Mouse (Mus musculus) heart, adult 2 months (tissue): Measurements from ENCODE around the gene Snw1. TPM values are rescaled to one million over a fixed set of nuclear protein-coding genes. Genes with fewer than 3 reads are reported as not detected.
A peak's percentile ranks its signal among the peaks of the same experiment; 100 is the strongest.

Experiments
- DNase-seq, 2 experiments: peaks; one replicate each; pipeline ENCODE4 v3.0.0; 2021
- H3K27ac ChIP-seq: fragments of 200-600 bp; 2 replicates; pipeline ENCODE4 v1.8.1; 2022
- H3K27me3 ChIP-seq: fragments of 200-500 bp; 2 replicates; pipeline ENCODE4 v1.6.1; 2012; ENCODE audit warnings: mild to moderate bottlenecking, low read length, inconsistent platforms, mixed read lengths; ENCODE audit not compliant: control insufficient read depth, insufficient read depth
- H3K36me3 ChIP-seq: fragments of 200-500 bp; 2 replicates; pipeline ENCODE4 v1.6.1; 2012; ENCODE audit warnings: low read length, inconsistent platforms; ENCODE audit not compliant: control insufficient read depth, insufficient read depth
- H3K4me1 ChIP-seq: fragments of 200-500 bp; 2 replicates; pipeline ENCODE4 v1.6.1; 2011; ENCODE audit warnings: low read length; ENCODE audit not compliant: control insufficient read depth, insufficient read depth
- H3K4me3 ChIP-seq: fragments of 200-600 bp; 2 replicates; pipeline ENCODE4 v1.8.1; 2022
- H3K79me2 ChIP-seq: fragments of 200-500 bp; replicated peaks from 2 replicates; pipeline ENCODE4 v1.6.1; 2012; ENCODE audit warnings: mild to moderate bottlenecking, inconsistent platforms, low read length, moderate library complexity, mixed read lengths; ENCODE audit not compliant: control insufficient read depth, insufficient read depth
- H3K9ac ChIP-seq: fragments of 200-500 bp; 2 replicates; pipeline ENCODE4 v1.6.1; 2012; ENCODE audit warnings: low read depth, mild to moderate bottlenecking, control low read depth, inconsistent platforms, low read length, mixed read lengths
- CTCF ChIP-seq: fragments of 200-600 bp; IDR thresholded peaks from 2 replicates; pipeline ENCODE4 v1.8.1; 2022; ENCODE audit warnings: antibody characterized with exemption, mild to moderate bottlenecking, moderate library complexity
- EP300 ChIP-seq: fragments of 200-500 bp; IDR thresholded peaks from 2 replicates; pipeline ENCODE4 v1.6.1; 2011; ENCODE audit warnings: low read depth, low read length, control low read depth; ENCODE audit not compliant: insufficient read depth
- POLR2A ChIP-seq: fragments of 200-500 bp; IDR thresholded peaks from 2 replicates; pipeline ENCODE4 v1.6.1; 2011; ENCODE audit warnings: mild to moderate bottlenecking, low read depth, low read length, control low read depth; ENCODE audit not compliant: insufficient read depth
- WGBS: fragments of 180-500 bp; shearing (Covaris S2); methylation state at CpG from one replicate; pipeline ENCODE4 v1.1.7; 2018; 5-methylcytosine and 5-hydroxymethylcytosine counted together
- intact Hi-C: fragments of 180-260 bp; cut with DNase I; formaldehyde crosslinking; loops from one replicate; pipeline ENCODE4 v1.15.1; 2025
- polyA plus RNA-seq: library from polyadenylated mRNA; depleted of rRNA; stranded (reverse); fragments of >200 nt; gene quantifications from 2 replicates; pipeline ENCODE4 v1.2.3, GENCODE M21; 2012
- total RNA-seq, 2 experiments: library from RNA; stranded (reverse); gene quantifications; 2 replicates each; pipeline ENCODE4 v1.2.3; 2021

Snw1 gene
- total and polyA plus RNA-seq, 3 experiments = 8.5 to 46.1 (median 42.3) TPM

GRCm38 (mm10) chr12:87443700-87444122, 28.4 kb downstream of the Snw1 start, which contains the start of the genes Slirp and Alkbh1:
TSS of gene Slirp (plus strand) at chr12:87443896.
TSS of gene Alkbh1 (minus strand) at chr12:87444017.
- H3K4me1 ChIP-seq = peaks cover 5% of the 10 kb centered on the region
- peak within 1 kb of the TSS; percentile 92 for H3K9ac ChIP-seq
- TF ChIP-seq CTCF (no peak), EP300 (peak; percentile 62; the same call in 1 of the 2 replicates), POLR2A (peak; percentile 87)
- intact Hi-C loops = loop anchor here (2.0 kb wide), 1 partner anchor 29 kb away; the partner anchor contains the start of gene Snw1
- no peaks in the 10 kb centered on the region; the same call in none of the 2 replicates for H3K79me2 ChIP-seq
- peak within 1 kb of the TSS; percentile 87 for H3K4me3 ChIP-seq
- DNase-seq = peak; percentile 90 to 91
- peak within 1 kb of the TSS; percentile 73 for H3K27ac ChIP-seq
- no peaks in the 10 kb centered on the region for H3K27me3 ChIP-seq
- peaks cover 21% of the 10 kb centered on the region for H3K36me3 ChIP-seq
- under 1% methylated on average over 28 of the region's 28 CpGs for WGBS

- intact Hi-C loops = loop anchor here (2.0 kb wide), 1 partner anchor 30 kb away; the partner anchor contains the start of gene Snw1
- Histone ChIP-seq H3K79me2 (no peaks in the 10 kb centered on the region; the same call in none of the 2 replicates), H3K9ac (peak overlapping the region; percentile 92), H3K27me3 (no peaks in the 10 kb centered on the region), H3K4me1 (peaks cover 5% of the 10 kb centered on the region), H3K36me3 (peaks cover 18% of the 10 kb centered on the region), H3K27ac (peak overlapping the region; percentile 73), H3K4me3 (peak overlapping the region; percentile 87)
- no peak for DNase-seq
- WGBS = under 1% methylated on average over 33 of the region's 33 CpGs
- TF ChIP-seq POLR2A (no peak), CTCF (no peak)
Measured at GRCm38 (mm10) chr12:87443115-87443699, 28.9 kb downstream of the Snw1 start.

GRCm38 (mm10) chr12:87442177-87443114, 29.6 kb downstream of the Snw1 start:
- Histone ChIP-seq H3K4me1 (peaks cover 5% of the 10 kb centered on the region), H3K9ac (no peak overlapping the region), H3K27me3 (no peaks in the 10 kb centered on the region), H3K4me3 (peak overlapping the region; percentile 87), H3K27ac (no peak overlapping the region; the same call in 1 of the 2 replicates), H3K79me2 (no peaks in the 10 kb centered on the region; the same call in none of the 2 replicates), H3K36me3 (peaks cover 19% of the 10 kb centered on the region)
- 14% methylated on average over 12 of the region's 12 CpGs for WGBS
- no peak for TF ChIP-seq CTCF
- TF ChIP-seq EP300 = no peak
- TF ChIP-seq POLR2A = no peak
- no peak for DNase-seq
- intact Hi-C loops = loop anchor here (2.0 kb wide), 1 partner anchor 30 kb away; the partner anchor contains the start of gene Snw1

GRCm38 (mm10) chr12:87428885-87429284, 43.2 kb downstream of the Snw1 start:
- DNase-seq = no peak
- Histone ChIP-seq H3K9ac (no peak overlapping the region), H3K27me3 (no peaks in the 10 kb centered on the region), H3K27ac (no peak overlapping the region), H3K36me3 (peaks cover 4% of the 10 kb centered on the region; the same call in 1 of the 2 replicates), H3K4me3 (no peak overlapping the region), H3K4me1 (no peaks in the 10 kb centered on the region), H3K79me2 (no peaks in the 10 kb centered on the region)
- intact Hi-C loops = no loop called here
- WGBS = 70% methylated on average over 8 of the region's 8 CpGs
- no peak for TF ChIP-seq POLR2A

- DNase-seq = no peak
- TF ChIP-seq EP300 (no peak), CTCF (no peak), POLR2A (no peak)
- Histone ChIP-seq H3K4me3 (no peak overlapping the region), H3K36me3 (peaks cover 4% of the 10 kb centered on the region; the same call in 1 of the 2 replicates), H3K9ac (no peak overlapping the region), H3K27ac (no peak overlapping the region), H3K79me2 (no peaks in the 10 kb centered on the region), H3K4me1 (no peaks in the 10 kb centered on the region), H3K27me3 (no peaks in the 10 kb centered on the region)
- intact Hi-C loops = no loop called here
- 83% methylated on average over 2 of the region's 2 CpGs for WGBS
Measured at GRCm38 (mm10) chr12:87428295-87428694, 43.8 kb downstream of the Snw1 start.
